Mouse (Mus musculus) CD8-positive naive resting alpha-beta T cell, adult 57 days (primary cell): ENCODE results near the gene Smc1a. TPM values are rescaled to one million over a fixed set of nuclear protein-coding genes. Genes with fewer than 3 reads are reported as not detected.

Source experiments
- total RNA-seq: library from RNA; stranded (reverse); gene quantifications from one replicate; pipeline ENCODE4 v1.2.4, GENCODE M21; 2023

Smc1a gene
- total RNA-seq, result 117 TPM

DNA sequence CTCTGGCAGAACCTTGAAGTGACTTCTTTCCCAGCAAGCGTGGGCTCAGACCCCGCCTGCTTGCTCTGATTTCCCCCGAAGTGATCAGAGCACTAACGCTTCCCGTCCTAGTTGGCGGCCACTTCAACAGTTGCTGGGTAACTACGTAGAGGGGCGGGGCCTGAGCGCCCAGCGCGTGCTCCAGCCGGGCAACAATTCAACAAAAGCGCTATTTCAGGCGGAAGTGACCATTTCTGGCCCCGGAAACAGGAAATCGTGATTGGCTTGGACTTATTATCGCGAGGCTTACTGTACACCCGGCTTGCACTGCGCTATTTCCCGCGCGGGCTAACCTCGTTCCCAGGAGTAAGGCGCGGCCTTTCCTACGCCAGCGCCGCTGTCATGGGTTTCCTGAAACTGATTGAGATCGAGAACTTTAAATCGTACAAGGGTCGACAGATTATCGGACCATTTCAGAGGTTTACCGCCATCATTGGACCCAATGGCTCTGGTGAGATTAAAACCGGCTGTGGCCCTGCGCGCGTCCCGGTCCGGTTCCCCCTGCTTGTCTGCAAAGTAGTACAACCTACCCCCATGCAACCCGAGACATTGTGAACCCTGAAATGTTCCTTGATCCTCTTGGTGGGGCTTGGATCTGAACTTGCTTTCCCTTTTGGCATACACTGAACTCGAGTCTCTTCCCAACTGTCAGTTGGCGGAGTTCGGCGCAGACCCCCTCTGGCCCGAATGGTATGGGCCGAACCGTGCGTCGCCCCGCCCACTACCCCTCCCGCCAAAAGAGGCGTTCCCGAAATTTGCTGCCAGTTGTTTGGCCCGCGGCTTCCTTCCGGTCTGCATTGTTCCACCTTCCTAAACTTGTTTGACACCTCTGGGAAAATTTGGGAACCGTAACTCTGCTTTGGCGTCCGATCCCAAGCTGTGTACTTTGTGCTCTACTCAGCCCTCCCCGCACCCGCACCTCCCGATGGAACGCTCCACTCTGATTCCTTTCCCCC is at the start of gene Smc1a, which contains the start of gene Ribc1:
Gene Smc1a, plus strand, starts transcription at position 278 of the 995 bp plus-strand sequence.
Gene Ribc1, minus strand, starts transcription at position 145 of the 995 bp plus-strand sequence.

GRCm38 (mm10) chrX:152001737-152002710 is 14.2 kb upstream of the Smc1a start, which contains the start of gene Hsd17b10:
Gene Hsd17b10, plus strand, starts transcription at chrX:152001845.

Other genes with a start within 250 kb of the Smc1a start
- 297 TPM for gene Huwe1, start 215.6 kb upstream of the Smc1a start, total RNA-seq
- 51.8 TPM for gene Hsd17b10, start 14.6 kb upstream of the Smc1a start, total RNA-seq
- 1.0 TPM for gene Ribc1, start 133 bp upstream of the Smc1a start, total RNA-seq
- 0.21 TPM for gene Iqsec2, start 127.8 kb downstream of the Smc1a start, total RNA-seq
- 78.8 TPM for gene Kdm5c, start 216.6 kb downstream of the Smc1a start, total RNA-seq